Mouse (Mus musculus) ES-E14 (cell line): ENCODE results near the gene Olfr1046. TPM values are rescaled to one million over a fixed set of nuclear protein-coding genes. Genes with fewer than 3 reads are reported as not detected.

ENCODE experiments used
- DNase-seq: peaks from one replicate; pipeline ENCODE4 v3.0.0-alpha.2; 2013; ENCODE audit warnings: low read depth, low spot score
- H3K27ac ChIP-seq: 2 replicates; pipeline ENCODE4 v1.5.1; 2012; ENCODE audit warnings: low read depth, mild to moderate bottlenecking, low read length, moderate library complexity, mixed read lengths; ENCODE audit not compliant: poor library complexity, insufficient read depth, severe bottlenecking
- H3K36me3 ChIP-seq: 2 replicates; pipeline ENCODE4 v1.6.1; 2012; ENCODE audit warnings: mild to moderate bottlenecking, low read length, moderate library complexity, mixed read lengths; ENCODE audit not compliant: control insufficient read depth, poor library complexity, insufficient read depth, severe bottlenecking
- H3K4me1 ChIP-seq, 2 experiments: fragments of 150-350 bp in 1 of 2; sonication (generic) in 1 of 2; 2 replicates each; pipeline ENCODE4 v1.6.1; 2012; ENCODE audit warnings: low read length in 2 of 2, mild to moderate bottlenecking in 1 of 2, mixed read lengths in 1 of 2; ENCODE audit not compliant: control insufficient read depth in 2 of 2, insufficient read depth in 2 of 2, poor library complexity in 1 of 2
- H3K4me3 ChIP-seq, 2 experiments: fragments of 150-350 bp in 1 of 2; sonication (generic) in 1 of 2; 2 replicates each; pipeline ENCODE4 v1.5.1; 2012; ENCODE audit warnings: low read length in 2 of 2, low read depth in 1 of 2, mild to moderate bottlenecking in 1 of 2, mixed read lengths in 1 of 2; ENCODE audit not compliant: insufficient read depth in 1 of 2, poor library complexity in 1 of 2, severe bottlenecking in 1 of 2
- H3K9ac ChIP-seq: 2 replicates; pipeline ENCODE4 v1.6.1; 2012; ENCODE audit warnings: low read depth, mild to moderate bottlenecking, low read length, mixed read lengths; ENCODE audit not compliant: poor library complexity, insufficient read depth, severe bottlenecking
- H3K9me3 ChIP-seq: fragments of 150-350 bp; sonication (generic); 2 replicates; pipeline ENCODE4 v1.6.1; 2012; ENCODE audit warnings: low read depth, mild to moderate bottlenecking, low read length; ENCODE audit not compliant: control insufficient read depth, insufficient read depth
- CHD2 ChIP-seq: IDR thresholded peaks from 2 replicates; pipeline ENCODE4 v1.6.1; 2014; ENCODE audit warnings: mild to moderate bottlenecking, low read depth, low read length, inconsistent platforms
- HCFC1 ChIP-seq: IDR thresholded peaks from 2 replicates; pipeline ENCODE4 v1.6.1; 2012; ENCODE audit warnings: low read length, inconsistent platforms, borderline replicate concordance; ENCODE audit not compliant: insufficient read depth
- MAFK ChIP-seq: IDR thresholded peaks from 2 replicates; pipeline ENCODE4 v1.6.1; 2014; ENCODE audit warnings: mild to moderate bottlenecking, low read depth, low read length, inconsistent platforms; ENCODE audit not compliant: insufficient read depth
- ZC3H11A ChIP-seq: IDR thresholded peaks from 2 replicates; pipeline ENCODE4 v1.6.1; 2012; ENCODE audit warnings: low read depth, mild to moderate bottlenecking, inconsistent platforms, low read length, borderline replicate concordance
- ZNF384 ChIP-seq: IDR thresholded peaks from 2 replicates; pipeline ENCODE4 v1.6.1; 2012; ENCODE audit warnings: low read depth, low read length, inconsistent platforms
- in situ Hi-C, 2 experiments: fragments of 600-800 bp; cut with MboI; formaldehyde crosslinking; loops; one replicate each; pipeline ENCODE4 v1.15.1; 2025; ENCODE audit warnings: low sequenced_read_pairs in 2 of 2, inconsistent platforms in 1 of 2; ENCODE audit not compliant: unreplicated experiment in 2 of 2
- total RNA-seq: library from RNA; depleted of rRNA; stranded (reverse); fragments of 300-350 nt; gene quantifications from 2 replicates; pipeline ENCODE4 v1.2.3, GENCODE M21; 2012; rRNA removed

Olfr1046 gene
- total RNA-seq, 1 experiment = not detected

DNA sequence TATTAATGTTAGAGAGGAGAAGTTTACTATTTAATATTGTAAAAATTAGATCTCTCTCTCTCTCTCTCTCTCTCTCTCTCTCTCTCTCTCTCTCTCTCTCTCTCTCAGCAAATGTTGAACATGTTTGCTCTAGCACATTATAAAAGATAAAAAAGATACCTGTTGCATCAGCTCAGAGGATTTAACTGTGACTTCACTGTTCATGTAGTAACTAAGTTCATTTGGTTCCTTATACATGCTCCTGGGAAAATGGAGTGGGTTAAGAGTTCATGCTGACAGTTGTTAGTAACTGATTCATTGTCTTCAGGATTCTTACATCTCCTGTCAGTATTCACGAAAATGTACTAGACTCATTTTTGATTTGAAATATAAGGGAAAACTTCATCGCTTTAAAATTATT, 51.7 kb downstream of the Olfr1046 start, which contains the start of gene Olfr1043:
TSS of gene Olfr1043 (minus strand) at position 101 of the 400 bp plus-strand sequence.
- H3K9me3 ChIP-seq = no peaks in the 10 kb centered on the region
- TF ChIP-seq CHD2 = no peak
- TF ChIP-seq ZC3H11A = no peak
- no peak for TF ChIP-seq ZNF384
- TF ChIP-seq MAFK = no peak
- TF ChIP-seq HCFC1 = no peak
- in situ Hi-C loops = no loop called here
- H3K9ac ChIP-seq = no peak within 1 kb of the TSS
- no peak within 1 kb of the TSS for H3K4me3 ChIP-seq
- DNase-seq = no peak
- H3K36me3 ChIP-seq = no peaks in the 10 kb centered on the region
- H3K27ac ChIP-seq = no peak within 1 kb of the TSS
- H3K4me1 ChIP-seq = no peaks in the 10 kb centered on the region

Other genes with a start within 250 kb of the Olfr1046 start
- gene Olfr1029, start 245.4 kb downstream of the Olfr1046 start, total RNA-seq = not detected in 2 replicates
- gene Olfr1030, start 240.0 kb downstream of the Olfr1046 start, total RNA-seq = not detected in 2 replicates
- not detected in 2 replicates for gene Olfr1031, start 229.0 kb downstream of the Olfr1046 start, total RNA-seq
- gene Olfr1032, start 213.8 kb downstream of the Olfr1046 start, total RNA-seq = not detected in 2 replicates
- gene Olfr1033, start 198.7 kb downstream of the Olfr1046 start, total RNA-seq = not detected in 2 replicates
- not detected in 2 replicates for gene Olfr1034, start 173.5 kb downstream of the Olfr1046 start, total RNA-seq
- not detected in 2 replicates for gene Olfr1036, start 145.3 kb downstream of the Olfr1046 start, total RNA-seq
- gene Olfr1037, start 131.9 kb downstream of the Olfr1046 start, total RNA-seq = not detected in 2 replicates
- gene Olfr1039, start 83.4 kb downstream of the Olfr1046 start, total RNA-seq = not detected in 2 replicates
- gene Olfr1040, start 72.6 kb downstream of the Olfr1046 start, total RNA-seq = not detected in 2 replicates
- gene Olfr1042, start 57.5 kb downstream of the Olfr1046 start, total RNA-seq = not detected in 2 replicates
- gene Olfr1043, start 51.8 kb downstream of the Olfr1046 start, total RNA-seq = not detected in 2 replicates
- not detected in 2 replicates for gene Olfr1044, start 41.5 kb downstream of the Olfr1046 start, total RNA-seq
- not detected in 2 replicates for gene Olfr52, start 33.6 kb downstream of the Olfr1046 start, total RNA-seq
- gene Olfr1045, start 16.3 kb downstream of the Olfr1046 start, total RNA-seq = not detected in 2 replicates
- gene Olfr1047, start 12.1 kb upstream of the Olfr1046 start, total RNA-seq = not detected in 2 replicates
- gene Olfr1048, start 21.0 kb upstream of the Olfr1046 start, total RNA-seq = not detected in 2 replicates
- gene Olfr1049, start 39.0 kb upstream of the Olfr1046 start, total RNA-seq = not detected in 2 replicates
- gene Olfr1051, start 59.8 kb upstream of the Olfr1046 start, total RNA-seq = not detected in 2 replicates
- gene Olfr1052, start 73.1 kb upstream of the Olfr1046 start, total RNA-seq = not detected in 2 replicates
- gene Olfr1053, start 96.0 kb upstream of the Olfr1046 start, total RNA-seq = not detected in 2 replicates
- gene Olfr1054, start 116.1 kb upstream of the Olfr1046 start, total RNA-seq = not detected in 2 replicates
- not detected in 2 replicates for gene Olfr1055, start 131.0 kb upstream of the Olfr1046 start, total RNA-seq
- gene Olfr1056, start 143.2 kb upstream of the Olfr1046 start, total RNA-seq = not detected in 2 replicates
- not detected in 2 replicates for gene Olfr1057, start 159.1 kb upstream of the Olfr1046 start, total RNA-seq
- not detected in 2 replicates for gene Olfr1058, start 169.2 kb upstream of the Olfr1046 start, total RNA-seq
- gene Olfr1061, start 194.7 kb upstream of the Olfr1046 start, total RNA-seq = not detected in 2 replicates
- gene Olfr1062, start 207.4 kb upstream of the Olfr1046 start, total RNA-seq = not detected in 2 replicates
- not detected in 2 replicates for gene Olfr1065, start 231.3 kb upstream of the Olfr1046 start, total RNA-seq
- gene Olfr1066, start 237.0 kb upstream of the Olfr1046 start, total RNA-seq = not detected in 2 replicates